Mouse (Mus musculus): ENCODE data around the gene Ccdc32.

- TF ChIP-seq CTCF (conservative IDR thresholded peaks at IDR 0.05; ENCODE audit: low read length) = no peak
- TF ChIP-seq NANOG (IDR thresholded peaks at IDR 0.05; ENCODE audit: borderline replicate concordance, low read length) = no peak
- TF ChIP-seq POU5F1 (IDR thresholded peaks at IDR 0.05; ENCODE audit: borderline replicate concordance, low read length) = no peak
Observed at GRCm38 (mm10) chr2:119026951-119027350, 2.2 kb downstream of the Ccdc32 start.
